Mouse (Mus musculus): ENCODE data around the gene Wnt8b.
"Not testable (repeated sequence)": the region's sequence is repeated elsewhere in the genome, so short reads cannot be mapped to it uniquely, and the experiment has no call there.

Wnt8b gene

DNA sequence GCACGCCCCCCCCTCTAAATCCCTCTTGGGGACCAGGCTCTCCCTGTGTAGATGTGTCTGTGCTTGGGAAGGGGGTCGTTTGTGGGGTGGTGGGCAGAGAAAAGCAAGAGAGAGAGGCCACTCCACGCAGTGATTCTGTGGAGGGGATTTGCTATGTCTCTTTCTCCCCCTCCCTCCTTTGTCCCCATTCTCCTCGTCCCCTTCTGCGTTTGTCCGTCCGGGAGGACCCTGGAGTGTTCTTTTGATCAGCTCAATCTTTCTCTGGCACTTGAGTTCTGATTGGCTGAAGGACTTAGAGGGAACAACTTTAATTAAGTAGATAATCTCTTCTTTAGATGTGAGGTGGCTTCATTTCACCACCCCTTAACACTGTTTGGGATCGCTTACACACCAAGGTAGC lies at the start of gene Wnt8b:
TSS of gene Wnt8b (plus strand) at position 345 of the 400 bp plus-strand sequence.
- DNase-seq, result no peak

GRCm38 (mm10) chr19:44445755-44446154 lies 47.5 kb upstream of the Wnt8b start:
- no peak for DNase-seq

- DNase-seq, result no peak
These were observed 45.3 kb upstream of the Wnt8b start for GRCm38 (mm10) chr19:44447927-44448326.

GRCm38 (mm10) chr19:44454862-44455261 lies 38.4 kb upstream of the Wnt8b start:
- no peak for DNase-seq

GRCm38 (mm10) chr19:44455356-44455755 lies 37.9 kb upstream of the Wnt8b start:
- no peak for DNase-seq

- peak; percentile 19 for DNase-seq
These were observed 35.8 kb upstream of the Wnt8b start for GRCm38 (mm10) chr19:44457359-44458055.

DNA sequence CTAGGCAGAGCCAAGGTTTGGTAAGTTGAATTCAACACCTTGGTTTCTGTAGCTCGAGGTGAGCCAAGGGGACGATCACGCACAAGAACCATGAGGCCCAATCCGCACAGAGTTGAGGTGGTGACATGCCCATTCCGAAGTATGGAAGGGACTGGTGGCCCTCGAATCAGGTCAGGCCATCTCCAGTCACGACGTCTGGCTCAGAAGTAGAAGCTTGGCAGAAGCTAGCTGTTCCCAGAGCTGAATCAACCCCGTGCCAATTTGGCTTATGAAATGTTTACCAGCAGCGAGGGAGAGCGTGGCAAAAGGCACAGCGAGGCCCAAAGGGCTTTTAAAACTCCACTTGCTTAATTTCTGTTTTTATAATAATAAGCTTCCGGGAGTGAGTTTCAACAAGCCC lies 34.6 kb upstream of the Wnt8b start:
- DNase-seq, result no peak

DNA sequence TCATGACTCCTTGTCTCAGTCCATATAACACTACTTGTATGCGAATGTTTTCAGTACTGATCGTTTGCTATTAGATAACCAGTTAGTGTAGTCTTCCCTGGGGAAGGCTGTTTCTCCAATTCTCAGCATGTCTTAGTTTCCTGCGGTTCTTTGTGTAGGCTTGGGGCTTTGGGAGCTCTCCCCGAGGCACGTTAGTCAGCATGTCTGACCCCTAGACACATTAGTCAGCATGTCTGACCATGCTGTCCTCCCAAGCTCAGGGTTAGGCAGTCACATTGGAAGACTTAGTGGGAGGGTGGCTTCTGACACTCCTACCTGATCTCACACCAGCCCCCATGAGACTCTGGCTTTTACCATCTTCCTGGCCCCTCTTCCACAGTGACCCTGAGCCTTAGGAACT lies 32.8 kb upstream of the Wnt8b start:
- DNase-seq, result no peak

GRCm38 (mm10) chr19:44461500-44461899 lies 31.8 kb upstream of the Wnt8b start:
- DNase-seq, result peak; percentile 11

GRCm38 (mm10) chr19:44462141-44462540 lies 31.1 kb upstream of the Wnt8b start:
- no peak for DNase-seq

DNA sequence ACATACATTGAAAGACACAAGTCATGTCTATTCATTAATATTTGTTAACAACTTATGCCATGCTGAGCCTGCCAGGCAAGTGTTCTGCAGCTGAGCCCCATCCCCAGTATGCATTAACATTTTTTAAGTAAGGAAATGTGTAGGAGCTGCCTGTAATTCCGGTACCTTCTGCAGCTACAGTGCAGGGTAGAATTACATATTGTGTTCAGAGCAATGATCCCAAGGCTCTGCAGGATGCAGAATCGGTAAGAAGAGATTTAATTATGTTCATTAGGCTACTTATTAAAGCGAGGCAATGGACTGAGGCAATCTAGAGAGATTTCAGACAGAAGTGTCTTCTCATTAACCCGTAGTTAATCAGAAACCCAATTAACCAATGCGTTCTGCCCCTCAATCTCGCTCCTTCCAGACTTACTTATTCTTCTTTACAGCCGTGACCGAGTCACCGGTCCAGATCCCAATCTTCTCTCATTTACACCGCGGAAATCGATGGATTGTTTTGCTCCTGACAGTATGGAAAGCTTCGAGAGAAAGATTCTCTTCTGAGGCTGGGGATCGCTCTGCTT lies 27.2 kb upstream of the Wnt8b start:
- not testable (repeated sequence) for DNase-seq

- DNase-seq, result peak; percentile 85
These were observed 19.1 kb upstream of the Wnt8b start for GRCm38 (mm10) chr19:44474158-44474557.

DNA sequence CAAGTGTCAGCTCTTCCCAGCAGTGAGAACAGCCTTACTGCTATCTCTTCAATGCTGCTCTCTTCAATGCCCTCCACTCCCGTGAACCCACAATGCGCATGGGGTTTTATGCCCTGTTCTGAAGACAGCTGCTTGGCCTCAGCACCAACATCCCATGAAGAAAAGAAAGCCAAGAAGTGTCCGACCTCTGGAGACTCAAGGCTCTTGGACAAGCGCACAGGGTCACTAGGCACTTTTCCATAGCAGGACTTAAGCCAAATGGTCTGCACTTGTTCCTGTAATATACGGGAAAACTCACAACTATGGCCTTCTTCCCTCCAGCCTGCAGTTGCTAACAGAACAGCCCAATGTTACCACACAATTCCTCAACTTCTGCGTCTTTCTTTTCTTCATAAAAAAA lies 18.0 kb upstream of the Wnt8b start:
- DNase-seq, result no peak

DNA sequence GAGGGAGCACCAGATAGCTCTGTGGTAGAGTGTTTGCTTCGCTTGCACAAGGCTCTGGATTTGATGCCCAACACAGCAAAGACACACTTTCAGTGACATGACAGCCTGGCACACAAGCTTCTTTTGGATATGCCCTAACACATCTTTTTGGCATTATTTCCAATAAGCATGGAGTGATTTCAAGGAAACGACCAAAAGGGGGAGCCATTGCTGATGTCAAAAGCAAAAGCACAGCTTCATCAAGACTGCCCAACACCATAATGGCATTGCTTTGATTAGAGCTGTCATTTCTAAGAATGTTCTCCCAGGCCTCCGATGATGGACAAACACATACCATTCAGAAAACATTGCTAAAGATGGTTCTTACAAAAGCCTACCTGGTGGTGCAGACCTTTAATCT lies 16.7 kb upstream of the Wnt8b start:
- DNase-seq, result peak; percentile 7

GRCm38 (mm10) chr19:44487266-44487665 lies 6.0 kb upstream of the Wnt8b start:
- DNase-seq, result peak; percentile 78

DNA sequence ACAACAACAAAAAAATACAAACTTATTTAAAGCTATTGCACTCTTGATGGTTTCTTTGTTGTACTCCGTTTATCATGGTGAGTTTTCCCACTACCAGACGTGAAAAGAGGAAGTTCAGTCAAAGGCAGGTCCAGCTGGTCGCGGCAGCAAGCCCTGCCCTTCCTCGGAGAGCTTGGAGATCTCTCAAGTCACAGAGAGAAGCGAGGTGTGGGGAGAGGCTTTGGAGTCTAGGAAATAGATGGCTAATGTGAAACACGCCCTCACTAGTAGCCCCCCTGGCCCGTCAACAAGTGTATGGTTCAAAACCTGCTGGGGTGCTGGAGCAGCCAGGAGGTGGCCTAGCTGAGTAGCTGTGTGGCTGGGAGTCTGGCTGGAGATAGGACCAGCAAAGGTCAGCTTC lies 3.2 kb downstream of the Wnt8b start:
- no peak for DNase-seq

DNA sequence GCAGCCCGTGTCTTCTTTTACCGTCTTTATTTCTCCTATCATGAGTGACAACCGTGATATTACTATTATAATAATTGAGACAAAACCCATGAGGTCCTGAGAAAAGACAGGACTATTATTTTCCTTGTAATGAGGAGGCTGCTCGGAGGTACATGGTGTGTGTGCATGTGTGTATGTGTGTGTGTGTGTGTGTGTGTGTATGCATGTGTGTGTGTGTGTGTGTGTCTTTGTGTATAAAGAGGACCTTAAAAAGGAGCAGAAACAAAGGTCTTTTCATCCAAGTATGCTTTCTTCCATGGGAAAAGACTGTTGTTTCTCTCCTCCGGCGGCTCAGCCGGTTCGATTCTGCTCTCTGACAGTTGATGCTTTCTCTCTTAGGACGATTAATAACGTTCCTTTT lies 3.7 kb downstream of the Wnt8b start:
- DNase-seq, result no peak

GRCm38 (mm10) chr19:44498936-44499335 lies 5.7 kb downstream of the Wnt8b start:
- DNase-seq, result no peak

GRCm38 (mm10) chr19:44500240-44500639 lies 7.0 kb downstream of the Wnt8b start:
- DNase-seq, result no peak

GRCm38 (mm10) chr19:44501925-44502324 lies 8.7 kb downstream of the Wnt8b start:
- no peak for DNase-seq

- no peak for DNase-seq
These were observed 9.5 kb downstream of the Wnt8b start for GRCm38 (mm10) chr19:44502741-44503140.

DNA sequence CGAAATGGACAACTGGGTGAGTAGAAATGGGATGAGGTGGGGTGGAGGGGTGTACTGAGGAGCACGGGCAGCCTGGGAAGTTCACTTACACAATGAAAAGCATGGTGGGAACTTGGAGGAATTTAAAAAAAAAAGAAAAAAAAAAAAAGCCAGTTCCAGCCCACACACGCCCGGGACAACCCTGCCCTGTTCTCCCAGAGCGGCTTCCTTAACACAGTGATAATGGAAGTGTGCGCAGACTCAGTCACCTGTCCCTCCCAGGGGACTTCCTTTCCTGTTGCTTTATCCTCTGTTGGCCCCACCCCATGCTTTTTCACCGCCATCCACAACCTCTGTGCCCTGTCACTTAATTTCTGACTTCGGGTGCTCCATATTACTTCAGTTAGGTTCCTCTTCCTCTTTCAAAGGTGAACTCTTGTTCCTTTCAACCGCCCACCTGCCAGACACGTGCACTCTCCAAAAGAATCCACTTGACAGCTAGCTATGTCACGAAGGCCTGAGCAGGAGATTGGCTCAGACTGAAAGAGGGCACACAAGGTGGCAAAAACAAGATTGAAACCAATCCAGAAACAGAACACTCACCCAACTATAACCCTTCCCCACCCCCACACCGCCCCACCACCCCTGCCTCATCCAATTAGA lies 17.4 kb downstream of the Wnt8b start:
- DNase-seq, result peak; percentile 56

- DNase-seq, result peak; percentile 64
These were observed 18.4 kb downstream of the Wnt8b start for GRCm38 (mm10) chr19:44511451-44512231.

DNA sequence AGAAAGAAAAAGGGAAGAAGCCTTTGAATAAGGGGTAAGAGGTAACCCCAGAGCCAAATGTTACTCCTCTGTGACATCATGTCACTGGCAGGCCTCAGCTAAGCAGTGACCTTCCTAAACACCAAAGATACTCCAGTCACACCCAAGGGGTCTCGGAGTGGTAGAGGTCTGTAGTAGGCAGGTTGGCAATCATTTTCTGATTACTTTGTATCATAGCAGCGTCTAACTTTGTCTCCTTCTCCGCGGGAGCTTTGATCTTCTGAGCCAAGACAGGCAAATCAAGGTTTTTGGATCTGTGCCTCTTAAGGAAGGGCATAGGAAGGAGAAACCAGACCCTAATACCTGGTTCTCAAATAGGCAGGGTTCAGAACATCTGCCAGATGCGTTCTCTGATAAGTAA lies 19.3 kb downstream of the Wnt8b start:
- DNase-seq, result no peak

Measured in thymus, postnatal 25 days (tissue).